18 mouse cellular contexts compared by ENCODE assay signal in the genomic region with DNA sequence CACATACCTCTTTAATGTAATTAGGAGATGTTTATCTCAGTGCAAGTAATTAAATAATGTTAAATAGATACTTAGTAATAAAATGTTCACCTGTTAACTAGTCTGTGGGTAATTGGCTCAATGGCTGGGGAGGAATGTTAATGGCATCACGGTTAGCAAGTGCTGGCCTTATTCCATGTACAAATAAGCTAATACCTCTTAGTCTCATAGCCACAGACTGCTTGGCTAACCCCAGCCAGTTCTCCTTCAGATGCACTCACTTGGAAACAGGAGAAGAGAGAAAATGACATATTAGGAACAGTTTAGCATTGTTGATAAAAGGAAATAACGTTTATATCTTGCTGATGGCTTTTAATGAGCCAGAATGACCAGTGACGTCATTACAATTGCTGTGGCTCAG.
DNase-seq lines count a peak whose midpoint lies in the region; ATAC-seq and TF ChIP-seq lines count a peak whose summit lies in the region.
"Had no signal": no experiment of that assay in that cellular context is flagged by ENCODE, and none has a peak within 500 bp of the region (broad histone marks: within the 10 kb centered on the region; RNA-seq: fewer than 3 reads in every experiment).

No protein-coding gene starts in this region.

- DNase-seq in kidney, adult 2 months = peak; percentile 48
- DNase-seq in kidney, postnatal 25 days = no peak
- DNase-seq in midbrain, embryonic 11.5 days (ENCODE audit: low spot score, missing footprints) = peak; percentile 61
- peak; percentile 31 for DNase-seq in retina, embryonic 14.5 days (ENCODE audit: low spot score)
- DNase-seq in layer of hippocampus, postnatal 14 days (ENCODE audit: low spot score in 2 of 2) = no peak
- DNase-seq: adrenal gland, postnatal 10 days; cerebellum, adult 11-12 months; cerebellum, adult 9-10 months; cerebellum, postnatal 25 days; forebrain, postnatal 0 days; gastrocnemius, postnatal 14 days; heart, adult 2 months had no signal

- no peaks in the 10 kb centered on the region for H3K36me3 ChIP-seq in kidney, adult 2 months (ENCODE audit: control insufficient read depth, insufficient read depth, low read length)
- no peaks in the 10 kb centered on the region for H3K36me3 ChIP-seq in midbrain, embryonic 11.5 days (ENCODE audit: control insufficient read depth, insufficient read depth, low read length)
- H3K36me3 ChIP-seq in midbrain, embryonic 13.5 days = no peaks in the 10 kb centered on the region
- H3K36me3 ChIP-seq: embryonic facial prominence, embryonic 12.5 days; hindbrain, embryonic 10.5 days had no signal

- peaks cover 5% of the 10 kb centered on the region; the same call in 1 of the 2 replicates for H3K4me1 ChIP-seq in kidney, adult 2 months (ENCODE audit: control insufficient read depth, insufficient read depth, low read length)
- H3K4me1 ChIP-seq in midbrain, embryonic 11.5 days (ENCODE audit: control insufficient read depth, insufficient read depth, low read length) = no peaks in the 10 kb centered on the region
- H3K4me1 ChIP-seq in midbrain, embryonic 13.5 days (replicated peaks) = no peaks in the 10 kb centered on the region
- H3K4me1 ChIP-seq: embryonic facial prominence, embryonic 12.5 days; hindbrain, embryonic 10.5 days had no signal

- no peak for TF ChIP-seq POLR2A in kidney, adult 2 months (IDR thresholded peaks at IDR 0.05; ENCODE audit: low read depth, low read length)

- no peak overlapping the region for H3K4me3 ChIP-seq in kidney, adult 2 months (ENCODE audit: insufficient read depth, low read depth, low read length)
- H3K4me3 ChIP-seq in midbrain, embryonic 11.5 days (ENCODE audit: low read depth, low read length) = no peak overlapping the region
- no peak overlapping the region for H3K4me3 ChIP-seq in midbrain, embryonic 13.5 days (replicated peaks)
- H3K4me3 ChIP-seq: embryonic facial prominence, embryonic 12.5 days; heart, adult 2 months; hindbrain, embryonic 10.5 days had no signal

- TF ChIP-seq CTCF in kidney, adult 2 months (conservative IDR thresholded peaks at IDR 0.05; ENCODE audit: insufficient read depth, insufficient read length, low read depth, low read length) = no peak

- H3K9ac ChIP-seq in midbrain, embryonic 11.5 days (ENCODE audit: low read length) = no peak overlapping the region
- H3K9ac ChIP-seq in midbrain, embryonic 13.5 days (replicated peaks) = no peak overlapping the region
- H3K9ac ChIP-seq: embryonic facial prominence, embryonic 12.5 days; forebrain, postnatal 0 days; hindbrain, embryonic 14.5 days had no signal

- no peaks in the 10 kb centered on the region for H3K27me3 ChIP-seq in kidney, adult 2 months (replicated peaks; ENCODE audit: control insufficient read depth, insufficient read depth, low read length)
- no peaks in the 10 kb centered on the region for H3K27me3 ChIP-seq in midbrain, embryonic 11.5 days (ENCODE audit: control insufficient read depth, insufficient read depth, low read length)
- no peaks in the 10 kb centered on the region for H3K27me3 ChIP-seq in midbrain, embryonic 13.5 days
- H3K27me3 ChIP-seq: CH12.LX; embryonic facial prominence, embryonic 12.5 days had no signal

- no peak for ATAC-seq in midbrain, embryonic 11.5 days (ENCODE audit: low FRiP score)
- ATAC-seq in midbrain, embryonic 13.5 days = no peak
- ATAC-seq: forebrain, postnatal 0 days had no signal

- H3K9me3 ChIP-seq in midbrain, embryonic 11.5 days (ENCODE audit: control insufficient read depth, low read length) = no peaks in the 10 kb centered on the region
- no peaks in the 10 kb centered on the region for H3K9me3 ChIP-seq in midbrain, embryonic 13.5 days
- H3K9me3 ChIP-seq: embryonic facial prominence, embryonic 12.5 days; hindbrain, embryonic 10.5 days had no signal

- H3K27ac ChIP-seq in kidney, adult 2 months (ENCODE audit: insufficient read depth, low read depth, low read length) = no peak overlapping the region
- no peak overlapping the region for H3K27ac ChIP-seq in midbrain, embryonic 11.5 days (ENCODE audit: low read depth, low read length)
- H3K27ac ChIP-seq in midbrain, embryonic 13.5 days = no peak overlapping the region
- H3K27ac ChIP-seq: embryonic facial prominence, embryonic 12.5 days; heart, adult 2 months; hindbrain, embryonic 10.5 days; hindbrain, embryonic 14.5 days had no signal

- no peak overlapping the region for H3K4me2 ChIP-seq in midbrain, embryonic 11.5 days
- H3K4me2 ChIP-seq in midbrain, embryonic 13.5 days (replicated peaks) = no peak overlapping the region
- H3K4me2 ChIP-seq: embryonic facial prominence, embryonic 12.5 days; heart, embryonic 11.5 days; hindbrain, embryonic 14.5 days had no signal

- 13% methylated on average over 3 of the region's 3 CpGs for WGBS in kidney, adult 2 months
- WGBS in midbrain, embryonic 11.5 days = 48% methylated on average over 3 of the region's 3 CpGs
- 51% methylated on average over 3 of the region's 3 CpGs for WGBS in midbrain, embryonic 13.5 days

Comparison
In these comparisons a context has a peak if more than half of its experiments do, and no peak if none do; other contexts are left out.
1. DNase-seq: peak in kidney, adult 2 months (single experiment), midbrain, embryonic 11.5 days (single experiment) and retina, embryonic 14.5 days (single experiment); none in kidney, postnatal 25 days (0 of 2) and layer of hippocampus, postnatal 14 days (0 of 2).